Mouse (Mus musculus) ovary, postnatal 36 days (tissue): ENCODE measurements around the gene Abcc12.

Source experiments
- DNase-seq: peaks from one replicate; pipeline ENCODE4 v3.0.0; 2022; ENCODE audit warnings: low spot score, mixed read lengths

Gene Abcc12

DNA sequence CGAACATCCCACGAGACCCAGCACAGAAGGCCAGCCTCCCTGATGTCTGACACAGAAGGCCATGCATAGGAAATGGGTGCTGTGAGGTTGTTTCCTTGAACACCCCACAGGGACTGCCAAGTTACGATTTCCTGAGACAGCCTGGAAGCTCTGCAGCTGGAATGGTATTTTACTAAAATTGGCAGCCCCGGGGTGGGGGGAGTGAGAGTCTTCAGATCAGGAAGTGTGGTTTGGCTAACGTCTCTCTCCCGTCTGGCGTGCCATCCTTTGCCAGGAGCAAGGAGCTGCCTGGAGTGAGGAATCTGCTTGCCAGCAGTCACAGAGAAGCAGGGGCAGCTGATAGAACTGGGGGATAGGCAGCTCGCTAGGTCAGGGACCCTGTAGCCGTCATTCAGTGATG lies 2.4 kb downstream of the Abcc12 start:
- DNase-seq: peak; percentile 13

- no peak for DNase-seq
Measured at GRCm38 (mm10) chr8:86577547-86577946, 2.9 kb downstream of the Abcc12 start.

DNA sequence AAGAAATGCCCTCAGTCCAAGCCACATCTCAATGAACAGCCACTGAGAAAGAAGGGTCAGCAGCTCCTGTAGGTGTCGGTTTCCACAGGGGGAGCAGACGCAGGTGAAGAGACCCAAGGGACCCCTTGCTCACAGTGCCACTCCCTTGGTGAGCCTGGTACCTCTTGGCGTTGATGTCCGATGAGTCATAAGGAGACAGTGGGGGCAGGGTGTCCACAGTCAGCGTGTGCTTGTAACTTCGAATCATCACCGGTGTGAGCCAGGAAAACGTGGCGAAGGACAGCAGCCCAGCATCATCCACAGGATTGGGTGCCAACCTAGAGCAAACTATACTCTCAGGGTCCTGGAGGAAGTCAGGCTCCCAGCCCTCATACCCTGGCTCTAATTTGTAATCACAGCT lies 16.8 kb downstream of the Abcc12 start:
- DNase-seq: no peak

- no peak for DNase-seq
Measured at GRCm38 (mm10) chr8:86561737-86562136, 18.7 kb downstream of the Abcc12 start.

DNA sequence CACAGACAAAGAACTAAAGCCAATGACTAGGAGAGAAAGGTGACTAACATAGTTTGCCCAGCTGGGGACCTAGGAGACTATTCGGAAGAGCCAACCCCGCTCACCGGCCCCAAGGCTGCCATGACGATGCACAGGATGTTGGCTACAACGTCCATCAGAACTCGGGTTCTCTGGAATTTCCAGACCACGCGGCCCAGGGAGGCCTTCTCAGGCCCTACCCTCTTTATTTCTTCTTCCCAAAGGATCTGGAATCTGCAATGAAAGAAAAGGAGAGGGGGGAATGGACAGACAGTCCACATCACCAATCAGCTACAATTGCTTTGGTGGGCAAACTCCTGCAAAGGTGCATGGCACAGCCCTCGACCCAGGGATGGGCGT lies 19.8 kb downstream of the Abcc12 start:
- DNase-seq: no peak

- DNase-seq: no peak
Measured at GRCm38 (mm10) chr8:86559947-86560687, 20.4 kb downstream of the Abcc12 start.

DNA sequence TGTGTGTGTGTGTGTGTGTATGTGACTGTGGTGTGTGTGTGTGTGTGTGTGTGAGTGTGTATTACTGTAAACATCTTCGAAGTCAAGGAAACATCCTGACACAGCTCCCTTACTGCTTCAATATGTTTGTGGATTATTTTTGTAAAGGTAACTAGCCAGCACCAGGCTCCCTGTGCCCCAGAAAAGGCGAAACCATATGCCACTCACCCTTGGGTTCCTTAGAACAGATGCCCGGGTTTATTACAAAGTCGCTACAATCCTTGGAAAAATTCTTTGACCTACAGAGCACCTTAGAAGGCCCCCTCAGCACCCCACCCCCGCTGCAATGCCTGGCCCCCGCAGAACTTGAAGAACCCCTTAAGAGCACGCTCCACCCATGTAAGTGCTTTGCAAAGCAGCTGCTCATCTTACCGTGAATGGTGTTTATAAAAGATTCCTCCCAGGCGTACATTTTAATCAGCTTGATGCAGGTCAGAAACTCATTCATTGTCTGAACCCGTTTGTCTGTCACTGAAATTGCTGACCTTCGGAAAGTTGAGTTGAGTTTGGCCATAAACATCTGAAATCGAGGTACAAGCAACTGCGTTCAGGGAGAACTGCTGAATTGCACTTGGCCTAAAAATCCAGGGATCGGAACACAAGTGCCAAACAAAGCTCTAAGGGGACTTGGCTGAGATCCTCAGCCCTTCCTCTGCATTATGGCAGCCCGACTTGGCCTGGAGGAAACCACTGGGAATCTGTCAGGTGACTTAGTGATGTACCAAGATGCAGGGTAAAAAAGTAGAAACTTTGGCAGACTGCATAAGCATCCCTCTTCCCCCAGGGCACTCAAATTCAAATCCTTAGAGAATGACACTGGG lies 23.1 kb downstream of the Abcc12 start:
- no peak for DNase-seq

DNA sequence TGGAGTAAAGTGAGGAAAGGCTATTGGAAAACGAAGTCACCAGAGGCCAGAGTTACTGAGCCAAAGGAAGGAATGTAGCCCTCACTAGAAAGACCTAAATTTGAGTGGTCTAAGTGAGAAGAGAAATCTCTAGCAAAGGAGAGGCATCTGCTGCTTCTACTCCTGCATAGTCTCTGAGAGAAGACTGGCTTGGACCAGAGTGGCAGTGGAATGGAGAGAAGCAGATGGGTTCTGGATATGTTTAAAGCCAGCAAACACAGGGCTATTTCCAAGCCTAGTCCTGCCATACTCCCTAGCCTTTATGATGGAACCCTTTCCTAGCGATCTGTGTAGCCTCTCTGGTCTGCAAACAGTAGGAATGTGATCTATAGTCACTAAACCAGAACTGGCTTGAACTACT lies 24.9 kb downstream of the Abcc12 start:
- DNase-seq: no peak

DNA sequence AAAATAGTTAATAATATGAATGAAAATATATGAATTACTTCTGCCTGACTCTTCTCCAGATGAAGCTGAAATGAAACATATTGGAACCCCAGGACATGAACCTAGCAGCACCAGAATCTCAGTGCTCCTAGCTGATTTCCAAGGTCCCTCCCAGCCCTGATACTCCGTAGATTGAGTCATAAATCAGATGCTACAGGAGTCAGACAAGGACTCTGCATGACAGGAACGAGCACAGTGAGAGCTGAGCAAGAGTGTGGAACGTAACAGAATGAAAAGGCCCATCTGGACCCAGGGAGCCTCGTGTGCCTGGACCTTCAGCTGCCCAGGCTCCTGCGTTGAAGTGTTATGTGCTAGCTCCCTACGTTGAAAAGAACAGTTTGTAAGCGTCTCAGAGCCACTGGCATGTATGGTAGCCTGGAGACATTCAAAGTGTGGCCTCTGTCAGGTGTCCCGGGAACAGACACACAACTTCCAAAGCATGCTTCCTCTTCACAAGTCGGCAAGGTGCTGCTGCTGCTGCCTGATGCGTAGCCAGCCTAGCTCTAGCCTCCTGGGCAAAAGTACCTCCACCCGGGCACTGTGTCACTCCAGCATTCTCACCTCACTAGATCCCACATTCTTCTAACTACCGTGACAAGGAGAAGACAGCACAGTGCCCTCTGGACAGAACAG lies 26.1 kb downstream of the Abcc12 start:
- DNase-seq: no peak

- DNase-seq: no peak
Measured at GRCm38 (mm10) chr8:86550516-86550915, 30.0 kb downstream of the Abcc12 start.

GRCm38 (mm10) chr8:86546001-86546400 lies 34.5 kb downstream of the Abcc12 start:
- no peak for DNase-seq

DNA sequence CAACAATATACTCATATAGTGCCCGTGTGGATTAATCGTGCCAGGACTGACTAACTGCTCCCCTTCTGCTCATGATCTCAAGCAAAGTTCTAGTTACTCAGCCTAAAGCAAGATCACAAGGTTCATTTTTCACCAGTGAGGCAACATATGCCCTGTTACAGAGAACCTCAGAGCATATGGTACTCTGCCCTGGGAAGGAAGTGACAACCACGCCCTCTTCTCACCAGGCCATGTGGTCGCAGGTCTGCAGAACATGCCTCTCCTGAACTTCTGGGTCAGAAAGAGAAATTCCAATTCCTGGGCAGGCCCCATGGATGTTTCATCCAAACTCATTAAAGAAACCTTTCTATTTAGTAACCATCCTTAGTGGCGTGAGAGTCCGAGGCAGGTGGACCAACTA lies 39.6 kb downstream of the Abcc12 start:
- no peak for DNase-seq

GRCm38 (mm10) chr8:86540376-86540775 lies 40.1 kb downstream of the Abcc12 start:
- DNase-seq: no peak

DNA sequence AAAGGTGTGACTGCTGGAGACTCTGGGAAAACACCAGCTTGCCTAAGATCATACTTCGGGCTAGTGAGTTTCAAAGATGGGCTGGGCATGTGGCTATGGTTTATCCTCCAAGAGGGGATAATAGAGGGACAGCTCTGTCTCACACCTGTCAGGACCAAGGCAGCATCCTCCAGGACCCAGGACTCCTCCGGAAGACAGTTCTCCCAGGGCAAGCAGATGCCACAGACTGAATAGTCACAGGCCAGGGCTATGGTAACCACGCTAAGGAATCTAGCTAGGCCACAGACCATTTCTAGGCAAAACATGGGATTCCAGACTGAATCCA lies 43.9 kb downstream of the Abcc12 start:
- no peak for DNase-seq

GRCm38 (mm10) chr8:86535791-86536662 lies 44.5 kb downstream of the Abcc12 start:
- DNase-seq: peak; percentile 38

GRCm38 (mm10) chr8:86535068-86535560 lies 45.4 kb downstream of the Abcc12 start:
- no peak for DNase-seq

DNA sequence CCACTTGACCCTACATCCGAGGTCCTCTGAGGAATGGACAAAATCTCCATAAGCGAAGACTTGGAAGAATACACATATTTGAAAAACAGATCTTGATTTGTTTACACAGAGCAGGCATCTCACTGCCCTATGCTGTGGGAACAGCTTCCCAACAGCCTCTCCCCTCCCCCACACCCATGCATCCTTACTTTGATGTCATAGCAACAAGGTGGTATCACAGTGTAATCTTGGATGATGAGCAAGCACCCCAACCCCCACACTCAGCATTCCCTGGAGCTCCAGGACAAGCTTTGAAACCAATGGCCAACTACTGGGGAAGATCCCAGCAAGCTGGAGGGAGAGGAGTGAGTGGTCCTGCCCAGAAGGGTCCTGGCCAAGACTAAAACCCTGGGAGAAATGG lies 50.8 kb downstream of the Abcc12 start:
- DNase-seq: no peak

DNA sequence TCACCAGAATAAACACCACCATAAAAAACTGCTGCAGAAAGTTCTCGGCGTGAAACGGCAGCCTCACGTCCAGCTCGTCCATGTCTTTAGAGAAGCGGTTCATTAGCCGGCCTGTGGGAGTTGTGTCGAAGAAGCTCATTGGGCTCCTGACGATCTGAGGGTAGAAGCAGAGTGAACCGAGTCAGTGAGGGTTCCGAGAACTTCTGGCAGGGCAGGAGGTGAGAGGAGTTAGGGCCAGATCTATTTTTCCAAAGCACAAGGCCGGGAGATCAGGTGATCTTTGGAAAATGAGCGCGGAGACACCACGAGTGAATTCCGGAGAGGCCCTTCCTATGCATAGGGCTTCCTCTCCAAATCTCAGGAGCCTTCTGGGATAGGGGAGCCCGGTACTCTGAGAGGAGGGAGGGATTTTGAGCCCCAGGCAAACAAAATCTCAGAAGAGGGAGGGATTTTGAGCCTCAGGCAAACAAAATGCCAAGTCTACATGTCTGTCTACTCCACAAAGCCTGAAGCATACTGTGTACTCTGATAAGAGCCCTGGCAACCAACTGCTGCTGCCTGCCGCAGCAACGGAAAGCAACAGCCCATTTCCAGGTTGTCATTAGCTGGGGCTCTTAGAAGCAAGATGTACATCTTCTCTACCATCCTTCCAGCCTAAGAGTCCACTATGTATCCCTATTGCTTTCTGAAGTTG lies 53.0 kb downstream of the Abcc12 start:
- DNase-seq: no peak

GRCm38 (mm10) chr8:86526808-86527207 lies 53.7 kb downstream of the Abcc12 start:
- no peak for DNase-seq

GRCm38 (mm10) chr8:86514203-86514602 lies 66.3 kb downstream of the Abcc12 start:
- no peak for DNase-seq

DNA sequence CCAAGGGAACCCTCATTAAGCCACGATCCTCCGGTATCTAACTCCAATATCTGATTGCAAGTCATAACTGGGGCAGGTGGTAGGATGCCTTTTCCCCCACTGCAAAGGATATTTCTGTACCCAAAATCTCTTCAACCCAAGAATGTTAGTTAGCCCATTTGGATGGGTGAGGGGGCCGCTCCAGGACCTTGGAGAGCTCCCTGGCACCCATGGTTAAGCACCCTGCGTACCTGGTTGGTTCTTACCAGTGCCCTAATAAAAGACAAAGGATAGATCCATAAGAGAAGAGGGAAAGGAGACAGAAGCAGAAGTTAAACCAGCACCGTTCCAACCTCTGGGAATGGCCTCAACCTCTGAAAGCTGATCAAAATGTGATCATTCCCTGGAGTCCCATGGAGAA lies 67.6 kb downstream of the Abcc12 start:
- DNase-seq: no peak
